In genomic region chr10:59792575-59793176, GRCm38 (mm10) we compare ENCODE assay signal across 15 mouse cellular contexts.
DNase-seq lines count a peak whose midpoint lies in the region; ATAC-seq lines count a peak whose summit lies in the region.
"Had no signal": no experiment of that assay in that cellular context is flagged by ENCODE, and none has a peak within 500 bp of the region (broad histone marks: within the 10 kb centered on the region; RNA-seq: fewer than 3 reads in every experiment).

No protein-coding gene starts in this region.

- WGBS in heart, embryonic 10.5 days: 88% methylated on average over 9 of the region's 9 CpGs
- WGBS in heart, embryonic 11.5 days (ENCODE audit: insufficient replicate concordance): 83% methylated on average over 9 of the region's 9 CpGs

- H3K27me3 ChIP-seq in heart, embryonic 10.5 days (ENCODE audit: insufficient read depth, poor library complexity, severe bottlenecking): no peaks in the 10 kb centered on the region
- no peaks in the 10 kb centered on the region for H3K27me3 ChIP-seq in heart, embryonic 11.5 days (ENCODE audit: control insufficient read depth, insufficient read depth, low read length)
- H3K27me3 ChIP-seq: CH12.LX; limb, embryonic 15.5 days had no signal

- no peaks in the 10 kb centered on the region for H3K9me3 ChIP-seq in heart, embryonic 10.5 days
- H3K9me3 ChIP-seq in heart, embryonic 11.5 days (replicated peaks; ENCODE audit: control insufficient read depth, low read length): no peaks in the 10 kb centered on the region
- H3K9me3 ChIP-seq: limb, embryonic 15.5 days had no signal

- H3K36me3 ChIP-seq in heart, embryonic 10.5 days: peaks cover 7% of the 10 kb centered on the region; the same call in 1 of the 2 replicates
- peaks cover 6% of the 10 kb centered on the region for H3K36me3 ChIP-seq in heart, embryonic 11.5 days (ENCODE audit: control insufficient read depth, insufficient read depth, low read length)

- no peaks in the 10 kb centered on the region for H3K4me1 ChIP-seq in heart, embryonic 10.5 days
- H3K4me1 ChIP-seq in heart, embryonic 11.5 days (ENCODE audit: control insufficient read depth, insufficient read depth, low read length): no peaks in the 10 kb centered on the region
- H3K4me1 ChIP-seq: limb, embryonic 15.5 days had no signal

- ATAC-seq in heart, embryonic 11.5 days (replicated peaks; ENCODE audit: insufficient number of reproducible peaks, low FRiP score, low TSS enrichment): no peak
- peak; percentile 51 for ATAC-seq in CD4-positive, CD25-positive, alpha-beta regulatory T cell, adult 4 months
- peak; percentile 51 for ATAC-seq in erythroblast, adult 5-6 weeks (replicated peaks; ENCODE audit: low FRiP score, poor library complexity, severe bottlenecking)
- ATAC-seq: hindbrain, embryonic 16.5 days had no signal

- DNase-seq in heart, embryonic 10.5 days (ENCODE audit: low spot score): peak; percentile 60
- peak; percentile 89 for DNase-seq in thymus, postnatal 0 days (ENCODE audit: low spot score)
- no peak for DNase-seq in cerebellum, adult 18-20 months
- no peak for DNase-seq in cerebellum, postnatal 36 days
- DNase-seq: cerebellum, postnatal 10 days; lung, postnatal 4 days; retina, postnatal 1 day; spleen, adult 18-20 months had no signal

- H3K27ac ChIP-seq in heart, embryonic 10.5 days: no peak overlapping the region
- no peak overlapping the region for H3K27ac ChIP-seq in heart, embryonic 11.5 days (ENCODE audit: low read depth, low read length)
- H3K27ac ChIP-seq: limb, embryonic 15.5 days; stomach, postnatal 0 days had no signal

- H3K4me2 ChIP-seq in heart, embryonic 11.5 days: no peak overlapping the region
- H3K4me2 ChIP-seq: limb, embryonic 15.5 days had no signal

- H3K9ac ChIP-seq in heart, embryonic 11.5 days (ENCODE audit: low read depth, low read length): no peak overlapping the region
- H3K9ac ChIP-seq: limb, embryonic 15.5 days had no signal

- no peak overlapping the region for H3K4me3 ChIP-seq in heart, embryonic 10.5 days
- H3K4me3 ChIP-seq in heart, embryonic 11.5 days (ENCODE audit: low read depth, low read length): no peak overlapping the region
- H3K4me3 ChIP-seq: limb, embryonic 15.5 days had no signal

Comparison
In these comparisons a context has a peak if more than half of its experiments do, and no peak if none do; other contexts are left out.
1. DNase-seq: peak in heart, embryonic 10.5 days (single experiment) and thymus, postnatal 0 days (single experiment); none in cerebellum, adult 18-20 months (0 of 2) and cerebellum, postnatal 36 days (0 of 2).